Mouse (Mus musculus) intestine, postnatal 0 days (tissue): ENCODE measurements around the gene Uckl1. TPM values are rescaled to one million over a fixed set of nuclear protein-coding genes. Genes with fewer than 3 reads are reported as not detected.

Source experiments
- ATAC-seq: fragments of 200-750 bp; cut with Nextera tagmentation; 2 replicates; pipeline ENCODE4 v1.8.0; 2017; ENCODE audit warnings: mild to moderate bottlenecking, moderate TSS enrichment, moderate library complexity
- H3K27ac ChIP-seq: fragments of 300-500 bp; sonication (generic); 2 replicates; pipeline ENCODE4 v1.5.1; 2014; ENCODE audit warnings: mild to moderate bottlenecking, low read depth, low read length, moderate library complexity
- H3K27me3 ChIP-seq: fragments of 300-500 bp; sonication (generic); replicated peaks from 2 replicates; pipeline ENCODE4 v1.6.1; 2014; ENCODE audit warnings: low read length, mixed read lengths; ENCODE audit not compliant: control insufficient read depth, insufficient read depth
- H3K36me3 ChIP-seq: fragments of 300-500 bp; sonication (generic); 2 replicates; pipeline ENCODE4 v1.6.1; 2014; ENCODE audit warnings: mild to moderate bottlenecking, moderate library complexity; ENCODE audit not compliant: control insufficient read depth, insufficient read depth
- H3K4me1 ChIP-seq: fragments of 300-500 bp; sonication (generic); replicated peaks from 2 replicates; pipeline ENCODE4 v1.6.1; 2014; ENCODE audit warnings: antibody characterized with exemption, low read length, mixed read lengths; ENCODE audit not compliant: control insufficient read depth, insufficient read depth
- H3K4me2 ChIP-seq: fragments of 300-500 bp; sonication (generic); replicated peaks from 2 replicates; pipeline ENCODE4 v1.6.1; 2014; ENCODE audit warnings: low read depth, mild to moderate bottlenecking, moderate library complexity
- H3K4me3 ChIP-seq: fragments of 300-500 bp; sonication (generic); 2 replicates; pipeline ENCODE4 v1.5.1; 2014; ENCODE audit warnings: low read depth, low read length
- H3K9ac ChIP-seq: fragments of 300-500 bp; sonication (generic); 2 replicates; pipeline ENCODE4 v1.6.1; 2014; ENCODE audit warnings: mild to moderate bottlenecking, low read depth, low read length
- H3K9me3 ChIP-seq: fragments of 300-500 bp; sonication (generic); 2 replicates; pipeline ENCODE4 v1.6.1; 2016; ENCODE audit warnings: mixed run types; ENCODE audit not compliant: control insufficient read depth
- CTCF ChIP-seq: sonication (generic); IDR thresholded peaks from 2 replicates; pipeline ENCODE4 v1.5.1; 2016; ENCODE audit warnings: low read depth, mild to moderate bottlenecking, control low read depth, antibody characterized with exemption, moderate library complexity
- WGBS: fragments of 180-500 bp; shearing (Covaris S2); extraction: QIAGEN DNeasy Blood & Tissue Kit; methylation state at CpG from one replicate; pipeline ENCODE4 v1.1.7; 2014; 5-methylcytosine and 5-hydroxymethylcytosine counted together
- polyA plus RNA-seq: library from polyadenylated mRNA; unstranded; fragments of >200 nt; fragmentation: Nextera tagmentation; extraction: Ambion mirVana; gene quantifications from 2 replicates; pipeline ENCODE4 v1.2.1, GENCODE M21; 2015

The Uckl1 gene
- polyA plus RNA-seq, 1 experiment from 2014 or later: 49.4 TPM

- Histone ChIP-seq H3K27ac (no peak overlapping the region), H3K4me2 (no peak overlapping the region), H3K27me3 (no peaks in the 10 kb centered on the region), H3K36me3 (peaks cover 30% of the 10 kb centered on the region), H3K4me1 (peaks cover 13% of the 10 kb centered on the region; the same call in 1 of the 2 replicates), H3K4me3 (no peak overlapping the region), H3K9ac (no peak overlapping the region), H3K9me3 (no peaks in the 10 kb centered on the region)
- 94% methylated on average over 2 of the region's 2 CpGs for WGBS
- TF ChIP-seq CTCF: no peak
- no peak for ATAC-seq
Observed at GRCm38 (mm10) chr2:181576613-181577012, 8.1 kb downstream of the Uckl1 start.

DNA sequence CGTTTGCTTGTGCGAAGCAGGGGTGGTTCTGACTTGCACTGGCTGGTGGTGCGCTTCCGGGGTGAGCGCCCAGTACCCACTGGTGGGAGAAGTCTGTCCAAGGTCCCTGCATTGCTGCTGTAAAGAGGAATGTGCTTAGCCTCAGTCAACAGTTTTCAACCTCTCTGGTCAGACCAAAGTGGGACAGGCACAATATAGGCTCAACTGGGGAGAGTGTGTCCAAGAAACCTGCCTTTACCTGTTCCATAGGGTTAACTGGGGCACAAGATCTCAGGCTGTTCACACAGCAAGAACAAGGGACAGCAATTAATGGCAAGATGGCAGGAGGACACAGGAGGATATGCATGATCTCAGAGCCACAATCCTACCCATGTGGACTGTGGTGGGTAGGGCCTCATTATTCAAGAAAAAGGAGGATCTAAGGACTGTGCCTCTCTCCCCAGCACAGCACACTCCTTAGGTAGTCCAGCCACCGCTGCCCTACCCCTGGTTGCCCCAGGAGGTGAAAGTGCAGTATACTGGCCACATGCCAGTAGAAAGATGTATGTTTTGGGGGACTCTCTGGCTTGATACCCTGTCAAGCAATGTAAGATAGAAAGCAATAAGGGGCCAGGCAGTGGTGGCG lies 9.7 kb downstream of the Uckl1 start:
- H3K9me3 ChIP-seq: no peaks in the 10 kb centered on the region
- H3K27me3 ChIP-seq: no peaks in the 10 kb centered on the region
- no peak overlapping the region for H3K27ac ChIP-seq
- H3K9ac ChIP-seq: no peak overlapping the region
- peaks cover 12% of the 10 kb centered on the region; the same call in 1 of the 2 replicates for H3K4me1 ChIP-seq
- 91% methylated on average over 7 of the region's 7 CpGs for WGBS
- TF ChIP-seq CTCF: no peak
- no peak overlapping the region for H3K4me2 ChIP-seq
- no peak for ATAC-seq
- H3K4me3 ChIP-seq: no peak overlapping the region
- peaks cover 35% of the 10 kb centered on the region for H3K36me3 ChIP-seq

- H3K36me3 ChIP-seq: peaks cover 43% of the 10 kb centered on the region
- H3K27me3 ChIP-seq: no peaks in the 10 kb centered on the region
- no peak for ATAC-seq
- no peak overlapping the region for H3K4me3 ChIP-seq
- no peak for TF ChIP-seq CTCF
- 0 out of 2 replicates have a peak, but pooled peaks cover under 1% of the 10 kb centered on the region for H3K4me1 ChIP-seq
- no peak overlapping the region for H3K27ac ChIP-seq
- H3K4me2 ChIP-seq: no peak overlapping the region
- H3K9me3 ChIP-seq: no peaks in the 10 kb centered on the region
- H3K9ac ChIP-seq: no peak overlapping the region
- 87% methylated on average over 9 of the region's 9 CpGs for WGBS
Observed at GRCm38 (mm10) chr2:181573961-181574360, 10.7 kb downstream of the Uckl1 start.

DNA sequence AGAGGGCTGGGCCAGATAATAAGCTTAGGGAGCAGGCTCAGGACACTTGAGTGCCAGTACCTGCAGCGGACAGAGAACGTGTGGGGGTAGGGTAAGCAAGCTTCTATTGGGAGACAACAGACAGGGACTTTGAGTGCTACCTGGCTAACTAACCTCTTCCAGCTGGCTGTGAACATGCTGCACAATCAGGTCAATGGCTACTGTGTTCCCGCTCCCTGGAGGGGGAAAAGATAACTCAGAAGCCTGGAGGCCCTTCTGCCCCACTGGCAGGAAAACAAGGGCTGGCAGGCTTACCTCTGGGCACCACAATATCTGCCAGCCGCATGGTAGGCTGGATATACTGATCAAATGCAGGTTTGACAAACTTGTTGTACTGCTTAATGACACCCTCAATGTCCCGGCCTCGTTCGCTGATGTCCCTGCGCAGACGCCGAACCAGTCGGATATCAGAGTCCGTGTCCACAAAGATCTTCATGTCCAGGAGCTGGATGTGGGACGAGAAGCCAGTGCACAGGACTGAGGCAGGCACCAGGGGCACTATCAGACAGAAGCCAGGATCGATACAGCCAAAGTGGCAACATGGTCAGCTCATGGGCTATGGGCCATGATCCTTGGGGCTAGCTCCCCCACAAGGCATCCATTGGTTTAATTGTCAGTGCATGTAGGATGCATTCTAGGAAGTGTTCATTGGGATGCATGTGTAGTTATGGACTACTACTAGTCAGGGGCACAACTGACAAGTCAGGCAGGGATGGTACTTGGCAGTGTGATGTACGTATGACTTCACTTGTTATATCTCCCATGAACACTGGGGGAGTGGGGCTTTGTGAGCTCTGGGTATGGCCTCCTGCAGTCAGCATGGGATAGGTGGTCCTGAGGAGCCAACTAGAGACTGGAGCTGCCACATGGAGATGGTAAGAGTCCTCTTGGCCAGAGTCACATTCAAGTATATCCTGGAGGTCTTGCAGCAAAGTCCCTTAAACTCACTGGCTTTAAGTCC lies 11.5 kb downstream of the Uckl1 start:
- H3K4me3 ChIP-seq: no peak overlapping the region
- no peaks in the 10 kb centered on the region for H3K4me1 ChIP-seq
- H3K9me3 ChIP-seq: no peaks in the 10 kb centered on the region
- no peak overlapping the region for H3K27ac ChIP-seq
- H3K9ac ChIP-seq: no peak overlapping the region
- H3K27me3 ChIP-seq: no peaks in the 10 kb centered on the region
- H3K4me2 ChIP-seq: no peak overlapping the region
- no peak for TF ChIP-seq CTCF
- WGBS: 94% methylated on average over 15 of the region's 15 CpGs
- no peak for ATAC-seq
- peaks cover 43% of the 10 kb centered on the region for H3K36me3 ChIP-seq

DNA sequence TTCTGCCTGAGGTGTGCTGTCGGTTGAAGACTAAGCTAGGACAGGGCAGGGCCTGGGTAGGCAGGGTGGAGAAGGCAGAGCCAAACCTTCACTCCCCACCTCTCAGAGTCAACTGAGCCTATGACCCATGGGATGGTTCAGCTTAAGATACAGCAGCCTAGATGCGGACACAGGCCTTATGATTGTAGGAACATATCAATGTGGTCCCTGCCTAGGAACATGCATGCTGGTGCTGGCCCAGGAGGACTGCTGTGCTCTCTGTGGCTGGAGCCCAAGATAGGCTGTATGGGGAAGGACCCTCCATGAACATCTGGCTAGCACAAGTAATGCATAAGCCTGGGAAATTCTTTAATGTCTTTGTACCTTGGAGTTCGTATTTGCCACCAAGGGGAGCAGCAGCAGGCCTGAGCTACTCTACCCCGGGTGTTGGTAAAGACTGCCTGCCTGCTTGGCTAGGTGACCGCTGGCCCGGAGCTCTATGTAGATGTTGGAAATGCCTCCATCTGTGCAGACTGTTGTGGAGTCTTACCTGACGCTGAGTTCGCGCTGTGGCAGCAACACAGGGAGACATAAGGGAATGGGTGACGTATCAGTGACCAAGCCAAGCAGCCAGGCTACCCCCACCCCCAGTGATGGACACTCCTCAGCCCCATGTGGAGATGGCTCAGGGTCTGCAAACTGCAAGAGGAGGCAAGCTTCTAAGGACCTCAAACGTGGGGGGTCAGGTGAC lies 12.6 kb downstream of the Uckl1 start:
- TF ChIP-seq CTCF: no peak
- 93% methylated on average over 11 of the region's 11 CpGs for WGBS
- H3K27me3 ChIP-seq: no peaks in the 10 kb centered on the region
- H3K9me3 ChIP-seq: no peaks in the 10 kb centered on the region
- no peak for ATAC-seq
- no peak overlapping the region for H3K9ac ChIP-seq
- no peaks in the 10 kb centered on the region for H3K4me1 ChIP-seq
- peaks cover 43% of the 10 kb centered on the region for H3K36me3 ChIP-seq
- no peak overlapping the region for H3K27ac ChIP-seq
- no peak overlapping the region for H3K4me2 ChIP-seq
- no peak overlapping the region for H3K4me3 ChIP-seq
